Mouse (Mus musculus) bone marrow, adult 2 months (tissue): ENCODE measurements around the gene Trf.

Experiments used
- CTCF ChIP-seq: fragments of 200-500 bp; IDR thresholded peaks from 2 replicates; pipeline ENCODE4 v1.5.1; 2011; ENCODE audit warnings: low read length, control low read depth; ENCODE audit not compliant: control insufficient read depth, insufficient read depth
- POLR2A ChIP-seq: fragments of 200-500 bp; IDR thresholded peaks from 2 replicates; pipeline ENCODE4 v1.6.1; 2011; ENCODE audit warnings: low read depth, mild to moderate bottlenecking, control low read depth, low read length, borderline replicate concordance; ENCODE audit not compliant: control insufficient read depth

- TF ChIP-seq CTCF (no peak), POLR2A (no peak)
Observed at GRCm38 (mm10) chr9:103226806-103227205, 3.4 kb downstream of the Trf start.
